22 mouse cellular contexts compared by ENCODE assay signal in the genomic region with DNA sequence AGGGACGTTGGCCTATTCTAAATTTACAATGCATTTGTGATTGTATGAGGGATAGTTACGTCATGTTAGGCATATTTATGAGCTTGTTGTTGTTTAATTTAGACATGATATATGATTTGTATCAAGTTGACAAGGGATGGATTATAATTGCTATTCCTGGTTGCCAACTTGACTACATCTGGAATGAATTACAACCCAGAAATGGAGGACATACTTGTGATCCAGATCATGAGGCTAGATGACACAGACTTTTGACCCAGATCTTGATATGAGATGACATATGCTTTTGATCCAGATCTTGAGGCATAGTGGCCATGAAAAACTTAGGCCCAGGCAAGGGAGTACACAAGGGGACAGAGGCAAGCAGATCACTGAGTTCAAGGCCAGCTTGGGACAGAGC. TPM values are rescaled to one million over a fixed set of nuclear protein-coding genes. Genes with fewer than 3 reads are reported as not detected.
DNase-seq lines count a peak whose midpoint lies in the region.
"Had no signal": no experiment of that assay in that cellular context is flagged by ENCODE, and none has a peak within 500 bp of the region (broad histone marks: within the 10 kb centered on the region; RNA-seq: fewer than 3 reads in every experiment).

No protein-coding gene starts in this region.

- DNase-seq in adrenal gland, adult (ENCODE audit: inconsistent age in 2 of 2, low spot score in 1 of 2): peak; percentile 27 to 74
- no peak for DNase-seq in adrenal gland, postnatal 4 days (ENCODE audit: low spot score in 2 of 2)
- DNase-seq in adrenal gland, adult 8-10 months: peak; percentile 29
- DNase-seq in adrenal gland, postnatal 25 days: no peak
- DNase-seq in 3T3-L1 (ENCODE audit: low read depth, low spot score) (peak; percentile 92), adipocyte (ENCODE audit: low spot score) (peak; percentile 69)
- no peak for DNase-seq in forebrain, embryonic 10.5 days (ENCODE audit: extremely low spot score, low spot score)
- DNase-seq: adrenal gland, postnatal 10 days; cerebellum, adult 11 months; cerebellum, adult 18-20 months; cerebellum, adult 8-10 months; cerebellum, adult 9-11 months; cerebellum, postnatal 14 days; cerebellum, postnatal 36 days; embryo, embryonic 11 days; forebrain, postnatal 0 days had no signal

- H3K9me3 ChIP-seq in forebrain, embryonic 10.5 days: no peaks in the 10 kb centered on the region
- H3K9me3 ChIP-seq: embryonic facial prominence, embryonic 13.5 days; embryonic facial prominence, embryonic 15.5 days; forebrain, embryonic 13.5 days; forebrain, embryonic 15.5 days had no signal

- no peaks in the 10 kb centered on the region for H3K36me3 ChIP-seq in forebrain, embryonic 10.5 days (replicated peaks)
- H3K36me3 ChIP-seq: embryonic facial prominence, embryonic 13.5 days; embryonic facial prominence, embryonic 15.5 days; forebrain, embryonic 15.5 days had no signal

- H3K27ac ChIP-seq in forebrain, embryonic 10.5 days: no peak overlapping the region
- H3K27ac ChIP-seq: embryonic facial prominence, embryonic 13.5 days; embryonic facial prominence, embryonic 15.5 days; forebrain, embryonic 13.5 days; forebrain, embryonic 15.5 days had no signal

- no peaks in the 10 kb centered on the region for H3K4me1 ChIP-seq in forebrain, embryonic 10.5 days
- H3K4me1 ChIP-seq: forebrain, embryonic 13.5 days; forebrain, embryonic 15.5 days had no signal

- 90% methylated on average over 2 of the region's 2 CpGs for WGBS in forebrain, embryonic 10.5 days

- H3K4me3 ChIP-seq in forebrain, embryonic 10.5 days: no peak overlapping the region
- H3K4me3 ChIP-seq: embryonic facial prominence, embryonic 13.5 days; embryonic facial prominence, embryonic 15.5 days; erythroblast, embryonic 14.5 days; forebrain, embryonic 13.5 days; forebrain, embryonic 15.5 days had no signal

- no peaks in the 10 kb centered on the region for H3K27me3 ChIP-seq in forebrain, embryonic 10.5 days (ENCODE audit: poor library complexity, severe bottlenecking)
- H3K27me3 ChIP-seq: embryonic facial prominence, embryonic 13.5 days; embryonic facial prominence, embryonic 15.5 days; forebrain, embryonic 13.5 days; forebrain, embryonic 15.5 days; Patski had no signal

RNA-seq across cellular contexts. Expression of gene Fstl1, which starts 36.6 kb away (rescaled TPM):
- total RNA-seq in adrenal gland, postnatal 4 days (2021): 100 to 1,000 TPM; 242 to 304 TPM
- 10 to 100 TPM; 21.2 to 45.6 (median 33.8) TPM for total RNA-seq in adrenal gland, adult 8-10 months (2022)
- 45.8 and 46.1 TPM in 2 replicates for total RNA-seq in adrenal gland, postnatal 25 days (2021)
- polyA plus RNA-seq in forebrain, embryonic 10.5 days (2016; fragmentation: Nextera tagmentation; extraction: Ambion mirVana): 140 and 143 TPM in 2 replicates

Comparison
In these comparisons a context has a peak if more than half of its experiments do, and no peak if none do; other contexts are left out.
1. DNase-seq: peak in adrenal gland, adult (2 of 2), adrenal gland, adult 8-10 months (single experiment), 3T3-L1 (single experiment) and adipocyte (single experiment); none in adrenal gland, postnatal 4 days (0 of 2), adrenal gland, postnatal 25 days (single experiment) and forebrain, embryonic 10.5 days (single experiment).